Mouse (Mus musculus) ES-Bruce4 (cell line): ENCODE measurements around the gene Ldhd. TPM values are rescaled to one million over a fixed set of nuclear protein-coding genes. Genes with fewer than 3 reads are reported as not detected.
A peak's percentile ranks its signal among the peaks of the same experiment; 100 is the strongest.

Source experiments
- H3K27ac ChIP-seq: 2 replicates; pipeline ENCODE4 v1.5.1; 2012; ENCODE audit warnings: low read length, inconsistent platforms; ENCODE audit not compliant: insufficient read depth
- H3K27me3 ChIP-seq: 2 replicates; pipeline ENCODE4 v1.6.1; 2012; ENCODE audit warnings: mild to moderate bottlenecking, low read length, inconsistent platforms; ENCODE audit not compliant: control insufficient read depth, poor library complexity, insufficient read depth, severe bottlenecking
- H3K36me3 ChIP-seq: 2 replicates; pipeline ENCODE4 v1.6.1; 2012; ENCODE audit warnings: inconsistent platforms, mild to moderate bottlenecking, low read length, moderate library complexity; ENCODE audit not compliant: control insufficient read depth, poor library complexity, insufficient read depth, severe bottlenecking
- H3K4me1 ChIP-seq: one replicate; pipeline ENCODE4 v1.8.1; 2011; ENCODE audit warnings: low read length; ENCODE audit not compliant: control insufficient read depth, insufficient read depth
- H3K4me3 ChIP-seq: 2 replicates; pipeline ENCODE4 v1.5.1; 2011; ENCODE audit warnings: low read depth, mild to moderate bottlenecking, low read length
- H3K9ac ChIP-seq: 2 replicates; pipeline ENCODE4 v1.6.1; 2012; ENCODE audit warnings: low read depth, mild to moderate bottlenecking, inconsistent platforms; ENCODE audit not compliant: poor library complexity, severe bottlenecking
- H3K9me3 ChIP-seq: replicated peaks from 2 replicates; pipeline ENCODE4 v1.6.1; 2012; ENCODE audit warnings: mild to moderate bottlenecking, low read length, inconsistent platforms; ENCODE audit not compliant: control insufficient read depth, poor library complexity, insufficient read depth, severe bottlenecking
- CTCF ChIP-seq: IDR thresholded peaks from one replicate; pipeline ENCODE4 v1.8.1; 2011; ENCODE audit warnings: low read depth, low read length
- EP300 ChIP-seq: IDR thresholded peaks from 2 replicates; pipeline ENCODE4 v1.6.1; 2011; ENCODE audit warnings: low read depth, low read length; ENCODE audit not compliant: insufficient read depth
- POLR2A ChIP-seq: IDR thresholded peaks from one replicate; pipeline ENCODE4 v1.8.1; 2011; ENCODE audit warnings: low read length; ENCODE audit not compliant: insufficient read depth
- polyA plus RNA-seq: library from polyadenylated mRNA; stranded (reverse); fragments of >200 nt; gene quantifications from 2 replicates; pipeline ENCODE4 v1.2.4, GENCODE M21; 2011; ENCODE audit warnings: low read depth; ENCODE audit not compliant: missing spikeins, insufficient read depth, insufficient read length

Ldhd gene
- polyA plus RNA-seq, 1 experiment = 1.7 TPM

- H3K4me3 ChIP-seq = peak overlapping the region; percentile 18; the same call in 1 of the 2 replicates
- no peaks in the 10 kb centered on the region for H3K27me3 ChIP-seq
- TF ChIP-seq POLR2A = no peak
- peak; percentile 82 for TF ChIP-seq CTCF
- TF ChIP-seq EP300 = no peak; the same call in 1 of the 2 replicates
- H3K9ac ChIP-seq = peak overlapping the region; percentile 12; the same call in 1 of the 2 replicates
- peaks cover 16% of the 10 kb centered on the region for H3K4me1 ChIP-seq
- no peaks in the 10 kb centered on the region for H3K36me3 ChIP-seq
- H3K9me3 ChIP-seq = no peaks in the 10 kb centered on the region
- peak overlapping the region; percentile 85 for H3K27ac ChIP-seq
Measured at GRCm38 (mm10) chr8:111625694-111626527, 4.3 kb downstream of the Ldhd start.

- Histone ChIP-seq H3K36me3 (no peaks in the 10 kb centered on the region), H3K4me1 (peaks cover 13% of the 10 kb centered on the region), H3K27ac (no peak overlapping the region), H3K9ac (peak overlapping the region; percentile 7; the same call in 1 of the 2 replicates), H3K27me3 (no peaks in the 10 kb centered on the region), H3K9me3 (no peaks in the 10 kb centered on the region), H3K4me3 (no peak overlapping the region)
- TF ChIP-seq CTCF (no peak), POLR2A (no peak), EP300 (no peak)
Measured at GRCm38 (mm10) chr8:111624853-111625221, 5.3 kb downstream of the Ldhd start.

GRCm38 (mm10) chr8:111624081-111624852, 5.9 kb downstream of the Ldhd start:
- H3K4me1 ChIP-seq = peaks cover 11% of the 10 kb centered on the region
- H3K9me3 ChIP-seq = no peaks in the 10 kb centered on the region
- TF ChIP-seq POLR2A = no peak
- TF ChIP-seq EP300 = no peak
- TF ChIP-seq CTCF = no peak
- no peaks in the 10 kb centered on the region for H3K27me3 ChIP-seq
- no peak overlapping the region for H3K27ac ChIP-seq
- peak overlapping the region; percentile 7; the same call in 1 of the 2 replicates for H3K9ac ChIP-seq
- no peaks in the 10 kb centered on the region for H3K36me3 ChIP-seq
- no peak overlapping the region for H3K4me3 ChIP-seq

GRCm38 (mm10) chr8:111622553-111622952, 7.6 kb downstream of the Ldhd start:
- H3K9ac ChIP-seq = no peak overlapping the region
- peak overlapping the region; percentile 2 for H3K4me3 ChIP-seq
- H3K27me3 ChIP-seq = no peaks in the 10 kb centered on the region
- no peaks in the 10 kb centered on the region for H3K36me3 ChIP-seq
- no peaks in the 10 kb centered on the region for H3K9me3 ChIP-seq
- peaks cover 11% of the 10 kb centered on the region for H3K4me1 ChIP-seq
- H3K27ac ChIP-seq = peak overlapping the region; percentile 57
- TF ChIP-seq EP300 (0 out of 2 replicates have a peak, but pooled peaks have one; percentile 28), POLR2A (no peak)

GRCm38 (mm10) chr8:111622104-111622503, 8.1 kb downstream of the Ldhd start:
- H3K4me1 ChIP-seq = peaks cover 7% of the 10 kb centered on the region
- no peaks in the 10 kb centered on the region for H3K27me3 ChIP-seq
- H3K9ac ChIP-seq = 0 out of 2 replicates have a peak overlapping the region, but pooled peaks have one; percentile 3
- peak overlapping the region; percentile 11; the same call in 1 of the 2 replicates for H3K4me3 ChIP-seq
- H3K36me3 ChIP-seq = no peaks in the 10 kb centered on the region
- TF ChIP-seq CTCF (no peak), EP300 (peak; percentile 94), POLR2A (no peak)
- H3K9me3 ChIP-seq = no peaks in the 10 kb centered on the region
- peak overlapping the region; percentile 57 for H3K27ac ChIP-seq

GRCm38 (mm10) chr8:111619936-111620335, 10.2 kb downstream of the Ldhd start:
- no peak overlapping the region for H3K4me3 ChIP-seq
- TF ChIP-seq EP300 (no peak), CTCF (no peak), POLR2A (no peak)
- H3K4me1 ChIP-seq = peaks cover 8% of the 10 kb centered on the region
- no peak overlapping the region for H3K9ac ChIP-seq
- no peak overlapping the region for H3K27ac ChIP-seq
- H3K9me3 ChIP-seq = no peaks in the 10 kb centered on the region
- no peaks in the 10 kb centered on the region for H3K36me3 ChIP-seq
- no peaks in the 10 kb centered on the region for H3K27me3 ChIP-seq
